Mouse (Mus musculus) testis, adult 2 months (tissue): ENCODE results near the gene Il1rap. TPM values are rescaled to one million over a fixed set of nuclear protein-coding genes. Genes with fewer than 3 reads are reported as not detected.

Source experiments
- H3K27ac ChIP-seq: fragments of 200-500 bp; 2 replicates; pipeline ENCODE4 v1.5.1; 2012; ENCODE audit warnings: low read depth, low read length; ENCODE audit not compliant: control insufficient read depth, insufficient read depth
- H3K27me3 ChIP-seq: fragments of 200-500 bp; 2 replicates; pipeline ENCODE4 v1.6.1; 2012; ENCODE audit warnings: mild to moderate bottlenecking, low read length, moderate library complexity; ENCODE audit not compliant: control insufficient read depth, insufficient read depth
- H3K36me3 ChIP-seq: fragments of 200-500 bp; 2 replicates; pipeline ENCODE4 v1.6.1; 2012; ENCODE audit warnings: mild to moderate bottlenecking, low read length; ENCODE audit not compliant: control insufficient read depth, insufficient read depth
- H3K4me1 ChIP-seq: fragments of 200-500 bp; 2 replicates; pipeline ENCODE4 v1.6.1; 2012; ENCODE audit warnings: low read length; ENCODE audit not compliant: control insufficient read depth, insufficient read depth
- H3K4me3 ChIP-seq: fragments of 200-500 bp; 2 replicates; pipeline ENCODE4 v1.5.1; 2012; ENCODE audit warnings: low read depth, mild to moderate bottlenecking, low read length, moderate library complexity, mixed read lengths; ENCODE audit not compliant: control insufficient read depth
- CTCF ChIP-seq: fragments of 200-500 bp; IDR thresholded peaks from 2 replicates; pipeline ENCODE4 v1.5.1; 2012; ENCODE audit warnings: low read depth, mild to moderate bottlenecking, inconsistent platforms, low read length, moderate library complexity; ENCODE audit not compliant: control insufficient read depth, insufficient read depth, insufficient replicate concordance
- POLR2A ChIP-seq: fragments of 200-500 bp; IDR thresholded peaks from 2 replicates; pipeline ENCODE4 v1.6.1; 2012; ENCODE audit warnings: low read depth, mild to moderate bottlenecking, inconsistent platforms, low read length, moderate library complexity; ENCODE audit not compliant: control insufficient read depth
- polyA plus RNA-seq: library from polyadenylated mRNA; depleted of rRNA; stranded (reverse); fragments of >200 nt; gene quantifications from 2 replicates; pipeline ENCODE4 v1.2.3, GENCODE M21; 2012

The Il1rap gene
- polyA plus RNA-seq, 1 experiment, result 2.2 TPM

- H3K36me3 ChIP-seq, result no peaks in the 10 kb centered on the region
- no peaks in the 10 kb centered on the region for H3K4me1 ChIP-seq
- H3K27ac ChIP-seq, result no peak overlapping the region
- no peaks in the 10 kb centered on the region for H3K27me3 ChIP-seq
- H3K4me3 ChIP-seq, result no peak overlapping the region
- TF ChIP-seq POLR2A (no peak), CTCF (no peak)
Observed at GRCm38 (mm10) chr16:26623141-26623540, 41.6 kb downstream of the Il1rap start.

GRCm38 (mm10) chr16:26626065-26626464 is 44.6 kb downstream of the Il1rap start:
- Histone ChIP-seq H3K27me3 (no peaks in the 10 kb centered on the region), H3K36me3 (no peaks in the 10 kb centered on the region), H3K27ac (no peak overlapping the region), H3K4me3 (no peak overlapping the region), H3K4me1 (no peaks in the 10 kb centered on the region)
- no peak for TF ChIP-seq POLR2A

DNA sequence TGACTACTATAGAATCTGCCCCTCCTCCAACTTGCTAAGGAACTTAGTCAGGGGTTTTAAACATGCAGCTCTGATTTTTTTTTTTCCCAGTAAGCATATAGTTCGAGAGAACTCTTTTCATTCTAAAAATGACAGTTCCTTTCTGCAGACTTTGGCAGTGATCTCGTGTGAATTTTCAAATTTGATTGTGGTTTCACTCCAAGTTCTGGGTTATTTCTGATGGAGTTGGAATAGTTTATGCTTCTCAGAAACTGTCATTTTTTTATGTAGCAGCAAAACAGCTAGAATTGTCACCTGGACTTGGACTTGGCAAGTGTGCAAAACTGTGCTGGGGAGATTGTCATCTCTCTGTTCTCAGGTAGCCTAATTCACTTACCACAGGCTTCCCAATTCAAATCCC is 53.3 kb downstream of the Il1rap start:
- H3K36me3 ChIP-seq, result no peaks in the 10 kb centered on the region
- H3K4me3 ChIP-seq, result no peak overlapping the region
- no peak overlapping the region for H3K27ac ChIP-seq
- no peaks in the 10 kb centered on the region for H3K4me1 ChIP-seq
- TF ChIP-seq CTCF (no peak), POLR2A (no peak)
- no peaks in the 10 kb centered on the region for H3K27me3 ChIP-seq

- Histone ChIP-seq H3K27me3 (no peaks in the 10 kb centered on the region), H3K4me3 (no peak overlapping the region), H3K36me3 (no peaks in the 10 kb centered on the region), H3K27ac (no peak overlapping the region), H3K4me1 (no peaks in the 10 kb centered on the region)
- TF ChIP-seq POLR2A (no peak), CTCF (no peak)
Observed at GRCm38 (mm10) chr16:26643077-26643476, 61.6 kb downstream of the Il1rap start.

DNA sequence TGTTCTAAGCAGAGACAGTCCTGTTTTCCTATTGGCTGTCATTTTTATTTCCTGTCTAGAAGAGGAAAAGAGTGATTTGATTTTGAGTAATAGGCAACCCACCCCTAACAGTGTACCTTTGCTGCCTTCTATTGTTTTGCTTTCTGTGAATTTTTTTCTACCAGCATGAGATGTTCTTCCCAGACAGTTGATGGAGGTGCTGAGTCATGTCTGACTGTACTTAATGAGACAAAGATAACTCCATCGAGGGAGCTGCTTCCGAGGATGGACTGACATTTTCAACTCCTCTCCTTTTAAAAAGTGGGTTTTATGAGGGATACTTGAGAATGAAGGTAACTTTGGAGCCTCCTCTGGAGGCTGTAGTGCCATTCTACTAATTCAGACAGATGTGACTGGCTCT is 64.6 kb downstream of the Il1rap start:
- Histone ChIP-seq H3K4me1 (no peaks in the 10 kb centered on the region), H3K27ac (no peak overlapping the region), H3K36me3 (no peaks in the 10 kb centered on the region), H3K4me3 (no peak overlapping the region), H3K27me3 (no peaks in the 10 kb centered on the region)
- TF ChIP-seq POLR2A (no peak), CTCF (no peak)

GRCm38 (mm10) chr16:26647036-26647435 is 65.5 kb downstream of the Il1rap start:
- no peak for TF ChIP-seq POLR2A
- Histone ChIP-seq H3K4me1 (no peaks in the 10 kb centered on the region), H3K4me3 (no peak overlapping the region), H3K27me3 (no peaks in the 10 kb centered on the region), H3K27ac (no peak overlapping the region), H3K36me3 (no peaks in the 10 kb centered on the region)

- no peak for TF ChIP-seq CTCF
- no peak for TF ChIP-seq POLR2A
- Histone ChIP-seq H3K36me3 (no peaks in the 10 kb centered on the region), H3K27me3 (no peaks in the 10 kb centered on the region), H3K4me3 (no peak overlapping the region), H3K4me1 (no peaks in the 10 kb centered on the region), H3K27ac (no peak overlapping the region)
Observed at GRCm38 (mm10) chr16:26662722-26663436, 81.4 kb downstream of the Il1rap start.

DNA sequence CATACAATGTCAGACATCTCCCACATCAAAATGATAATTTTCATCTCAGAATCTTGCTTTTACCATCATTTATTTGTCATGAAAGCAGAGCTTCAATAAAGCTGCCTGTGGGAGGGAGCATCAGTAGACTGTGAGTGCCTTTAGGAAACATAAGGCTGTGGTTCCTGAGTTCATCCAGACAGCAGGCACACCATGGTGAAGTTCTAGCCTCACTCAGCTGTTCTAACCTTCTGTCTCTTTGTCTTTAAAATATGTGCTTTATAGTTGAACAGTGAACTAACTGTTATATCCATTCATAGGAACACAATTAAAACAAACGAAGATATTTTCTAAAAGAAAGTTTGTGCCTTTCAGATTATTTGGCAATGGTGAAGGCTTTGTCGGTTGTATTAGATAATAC is 84.9 kb downstream of the Il1rap start:
- TF ChIP-seq CTCF (no peak), POLR2A (no peak)
- no peak overlapping the region for H3K4me3 ChIP-seq
- no peak overlapping the region for H3K27ac ChIP-seq
- no peaks in the 10 kb centered on the region for H3K4me1 ChIP-seq
- no peaks in the 10 kb centered on the region for H3K36me3 ChIP-seq
- H3K27me3 ChIP-seq, result no peaks in the 10 kb centered on the region
